Comparison of ENCODE assay signal across 11 mouse cellular contexts in genomic region chr15:6710341-6710740, GRCm38 (mm10). TPM values are rescaled to one million over a fixed set of nuclear protein-coding genes. Genes with fewer than 3 reads are reported as not detected.
A peak's percentile ranks its signal among the peaks of the same experiment; 100 is the strongest.
DNase-seq lines count a peak whose midpoint lies in the region; ATAC-seq and TF ChIP-seq lines count a peak whose summit lies in the region.
"Had no signal": no experiment of that assay in that cellular context is flagged by ENCODE, and none has a peak within 500 bp of the region (broad histone marks: within the 10 kb centered on the region; RNA-seq: fewer than 3 reads in every experiment).

No protein-coding gene starts in this region.

- no peak overlapping the region for H3K27ac ChIP-seq in heart, embryonic 13.5 days (replicated peaks)
- H3K27ac ChIP-seq in lung, postnatal 0 days (ENCODE audit: low read length): no peak overlapping the region
- H3K27ac ChIP-seq in liver, embryonic 13.5 days: no peak overlapping the region
- no peak overlapping the region for H3K27ac ChIP-seq in neural tube, embryonic 15.5 days (replicated peaks)

- peaks cover 58% of the 10 kb centered on the region for H3K4me1 ChIP-seq in heart, embryonic 13.5 days
- H3K4me1 ChIP-seq in lung, postnatal 0 days (ENCODE audit: insufficient read depth, low read depth, low read length): peaks cover 14% of the 10 kb centered on the region; the same call in 1 of the 2 replicates
- peaks cover 75% of the 10 kb centered on the region for H3K4me1 ChIP-seq in liver, embryonic 13.5 days (replicated peaks)
- H3K4me1 ChIP-seq in neural tube, embryonic 15.5 days: peaks cover 56% of the 10 kb centered on the region

- WGBS in heart, embryonic 13.5 days: 64% methylated on average over 7 of the region's 7 CpGs
- WGBS in lung, postnatal 0 days: 60% methylated on average over 7 of the region's 7 CpGs
- WGBS in liver, embryonic 13.5 days (ENCODE audit: insufficient replicate concordance): 72% methylated on average over 7 of the region's 7 CpGs
- WGBS in neural tube, embryonic 15.5 days: 71% methylated on average over 7 of the region's 7 CpGs

- peak overlapping the region; percentile 95; the same call in 1 of the 2 replicates for H3K4me3 ChIP-seq in heart, embryonic 13.5 days
- H3K4me3 ChIP-seq in lung, postnatal 0 days (ENCODE audit: low read depth, low read length): no peak overlapping the region
- H3K4me3 ChIP-seq in liver, embryonic 13.5 days (replicated peaks): peak overlapping the region; percentile 95
- H3K4me3 ChIP-seq in neural tube, embryonic 15.5 days (replicated peaks): 0 out of 2 replicates have a peak overlapping the region, but pooled peaks have one; percentile 88

- no peak for TF ChIP-seq EP300 in lung, postnatal 0 days (IDR thresholded peaks at IDR 0.05)

- no peak for TF ChIP-seq CTCF in lung, postnatal 0 days (IDR thresholded peaks at IDR 0.05)

- H3K9me3 ChIP-seq in heart, embryonic 13.5 days: no peaks in the 10 kb centered on the region
- H3K9me3 ChIP-seq in lung, postnatal 0 days (ENCODE audit: low read length): no peaks in the 10 kb centered on the region
- no peaks in the 10 kb centered on the region for H3K9me3 ChIP-seq in liver, embryonic 13.5 days (replicated peaks)
- H3K9me3 ChIP-seq in neural tube, embryonic 15.5 days (replicated peaks): no peaks in the 10 kb centered on the region

- no peaks in the 10 kb centered on the region for H3K27me3 ChIP-seq in heart, embryonic 13.5 days (replicated peaks)
- no peaks in the 10 kb centered on the region; the same call in 1 of the 2 replicates for H3K27me3 ChIP-seq in lung, postnatal 0 days (replicated peaks; ENCODE audit: insufficient read depth, low read length)
- H3K27me3 ChIP-seq in liver, embryonic 13.5 days: no peaks in the 10 kb centered on the region
- H3K27me3 ChIP-seq in neural tube, embryonic 15.5 days (replicated peaks): 0 out of 2 replicates have a peak, but pooled peaks cover 2% of the 10 kb centered on the region

- no peak for ATAC-seq in heart, embryonic 13.5 days (ENCODE audit: extremely low read depth, insufficient number of reproducible peaks, low FRiP score, low TSS enrichment)
- ATAC-seq in lung, postnatal 0 days: no peak
- no peak for ATAC-seq in liver, embryonic 13.5 days (ENCODE audit: low read depth)
- ATAC-seq in neural tube, embryonic 15.5 days (ENCODE audit: low FRiP score): no peak

- H3K36me3 ChIP-seq in heart, embryonic 13.5 days: no peaks in the 10 kb centered on the region
- no peaks in the 10 kb centered on the region for H3K36me3 ChIP-seq in lung, postnatal 0 days (ENCODE audit: insufficient read depth, low read length)
- no peaks in the 10 kb centered on the region for H3K36me3 ChIP-seq in liver, embryonic 13.5 days
- no peaks in the 10 kb centered on the region for H3K36me3 ChIP-seq in neural tube, embryonic 15.5 days

- peak overlapping the region; percentile 96 for H3K4me2 ChIP-seq in heart, embryonic 13.5 days
- H3K4me2 ChIP-seq in lung, postnatal 0 days (replicated peaks; ENCODE audit: low read depth, low read length): peak overlapping the region; percentile 91; the same call in 1 of the 2 replicates
- H3K4me2 ChIP-seq in liver, embryonic 13.5 days: peak overlapping the region; percentile 84
- peak overlapping the region; percentile 80 for H3K4me2 ChIP-seq in neural tube, embryonic 15.5 days

- H3K9ac ChIP-seq in heart, embryonic 13.5 days: no peak overlapping the region; the same call in 1 of the 2 replicates
- no peak overlapping the region for H3K9ac ChIP-seq in lung, postnatal 0 days (replicated peaks; ENCODE audit: low read depth)
- H3K9ac ChIP-seq in liver, embryonic 13.5 days: no peak overlapping the region
- H3K9ac ChIP-seq in neural tube, embryonic 15.5 days (replicated peaks): no peak overlapping the region

- DNase-seq in heart, adult 18-20 months: no peak
- peak; percentile 79 for DNase-seq in lung, postnatal 0 days (ENCODE audit: low spot score)
- no peak for DNase-seq in lung, postnatal 25 days (ENCODE audit: low spot score)
- no peak for DNase-seq in liver, embryonic 13.5 days
- DNase-seq in layer of hippocampus, adult 9-10 months (ENCODE audit: low spot score): no peak
- DNase-seq in adrenal gland, postnatal 25 days: no peak
- DNase-seq: kidney, postnatal 4 days; lung, postnatal 14 days; thymus, postnatal 4 days had no signal

RNA-seq across cellular contexts. Expression of gene Rictor, which starts 2.2 kb away (rescaled TPM):
- 25.3 and 27.1 TPM in 2 replicates for polyA plus RNA-seq in heart, embryonic 13.5 days (2015; fragmentation: Nextera tagmentation; extraction: Ambion mirVana)
- total RNA-seq in heart, adult 18-20 months (2021): 10 to 100 TPM; 11.6 to 13.1 TPM
- polyA plus RNA-seq in lung, postnatal 0 days (2015; fragmentation: Nextera tagmentation; extraction: Ambion mirVana): 35.5 and 43.7 TPM in 2 replicates
- 17.6 and 21.4 TPM in 2 replicates for polyA plus RNA-seq in liver, embryonic 13.5 days (2015; fragmentation: Nextera tagmentation; extraction: Ambion mirVana)
- 51.4 and 52.6 TPM in 2 replicates for polyA plus RNA-seq in neural tube, embryonic 15.5 days (2015; fragmentation: Nextera tagmentation; extraction: Ambion mirVana)
- total RNA-seq in adrenal gland, postnatal 25 days (2021): 28.9 and 32.4 TPM in 2 replicates
